Mouse (Mus musculus) granulocyte monocyte progenitor cell, adult 5-6 weeks (primary cell): ENCODE data around the gene Arl13a. TPM values are rescaled to one million over a fixed set of nuclear protein-coding genes. Genes with fewer than 3 reads are reported as not detected.

Experiments
- total RNA-seq, 2 experiments: library from RNA; stranded (forward) in 1 of 2; stranded (reverse) in 1 of 2; fragments of 200-712, 200-1000 nt in 1 of 2; fragments of >200 nt in 1 of 2; fragmentation: Nextera tagmentation in 1 of 2; gene quantifications; 2 replicates each; pipeline ENCODE4 v1.2.3; 2014 to 2017

Gene Arl13a
- total RNA-seq, 2 experiments from 2014 or later: not detected

Other genes starting within 250 kb of the Arl13a start
- gene Sytl4, start 205.7 kb upstream of the Arl13a start, total RNA-seq (2014; fragmentation: Nextera tagmentation): 1.5 and 1.7 TPM in 2 replicates
- 3.1 and 4.9 TPM in 2 replicates for gene Sytl4, start 205.7 kb upstream of the Arl13a start, total RNA-seq (2017)
- 50.0 and 59.7 TPM in 2 replicates for gene Cstf2, start 128.3 kb upstream of the Arl13a start, total RNA-seq (2014; fragmentation: Nextera tagmentation)
- 65.1 and 96.1 TPM in 2 replicates for gene Cstf2, start 128.3 kb upstream of the Arl13a start, total RNA-seq (2017)
- 0.38 TPM in 1 of 2 replicates, not detected in the other for gene Xkrx, start 25.4 kb upstream of the Arl13a start, total RNA-seq (2014; fragmentation: Nextera tagmentation)
- gene Xkrx, start 25.4 kb upstream of the Arl13a start, total RNA-seq (2017): not detected in 2 replicates
- 1.6 TPM in 1 of 2 replicates, not detected in the other for gene Nox1, start 34.5 kb downstream of the Arl13a start, total RNA-seq (2014; fragmentation: Nextera tagmentation)
- 0.13 TPM in 1 of 2 replicates, not detected in the other for gene Nox1, start 34.5 kb downstream of the Arl13a start, total RNA-seq (2017)
- 23.1 and 30.0 TPM in 2 replicates for gene Trmt2b, start 89.5 kb downstream of the Arl13a start, total RNA-seq (2014; fragmentation: Nextera tagmentation)
- gene Trmt2b, start 89.5 kb downstream of the Arl13a start, total RNA-seq (2017): 34.4 and 34.9 TPM in 2 replicates
- not detected in 2 replicates for gene Tmem35a, start 107.7 kb downstream of the Arl13a start, total RNA-seq (2014; fragmentation: Nextera tagmentation)
- not detected in 2 replicates for gene Tmem35a, start 107.7 kb downstream of the Arl13a start, total RNA-seq (2017)
- 19.2 and 35.9 TPM in 2 replicates for gene Cenpi, start 120.6 kb downstream of the Arl13a start, total RNA-seq (2014; fragmentation: Nextera tagmentation)
- 34.8 and 40.2 TPM in 2 replicates for gene Cenpi, start 120.6 kb downstream of the Arl13a start, total RNA-seq (2017)
- 1.4 TPM in 1 of 2 replicates, not detected in the other for gene Drp2, start 217.1 kb downstream of the Arl13a start, total RNA-seq (2014; fragmentation: Nextera tagmentation)
- gene Drp2, start 217.1 kb downstream of the Arl13a start, total RNA-seq (2017): 0.17 and 0.77 TPM in 2 replicates